Comparison of ENCODE assay signal across 22 mouse cellular contexts in genomic region chr5:96976150-96976549, GRCm38 (mm10).
"Had no signal": no experiment of that assay in that cellular context is flagged by ENCODE, and none has a peak within 500 bp of the region (broad histone marks: within the 10 kb centered on the region; RNA-seq: fewer than 3 reads in every experiment).

No protein-coding gene starts in this region.

- H3K36me3 ChIP-seq: limb, embryonic 12.5 days; limb, embryonic 15.5 days; midbrain, embryonic 12.5 days; midbrain, embryonic 15.5 days; neural tube, embryonic 13.5 days; stomach, embryonic 15.5 days had no signal

- H3K27me3 ChIP-seq: limb, embryonic 15.5 days; midbrain, embryonic 12.5 days; midbrain, embryonic 15.5 days; neural tube, embryonic 13.5 days; stomach, embryonic 15.5 days had no signal

- H3K4me3 ChIP-seq: limb, embryonic 12.5 days; limb, embryonic 15.5 days; midbrain, embryonic 12.5 days; midbrain, embryonic 15.5 days; myocyte; neural tube, embryonic 13.5 days; stomach, embryonic 15.5 days had no signal

- H3K9me3 ChIP-seq: limb, embryonic 12.5 days; limb, embryonic 15.5 days; midbrain, embryonic 12.5 days; midbrain, embryonic 15.5 days; neural tube, embryonic 13.5 days; stomach, embryonic 15.5 days had no signal

- H3K9ac ChIP-seq: limb, embryonic 12.5 days; limb, embryonic 15.5 days; liver, embryonic 14.5 days; midbrain, embryonic 12.5 days; midbrain, embryonic 15.5 days; neural tube, embryonic 13.5 days; stomach, embryonic 15.5 days had no signal

- H3K4me2 ChIP-seq: limb, embryonic 12.5 days; limb, embryonic 15.5 days; liver, embryonic 11.5 days; midbrain, embryonic 12.5 days; midbrain, embryonic 15.5 days; neural tube, embryonic 13.5 days; stomach, embryonic 15.5 days had no signal

- DNase-seq: kidney, adult 18-20 months; kidney, adult 9 months; kidney, postnatal 14 days; kidney, postnatal 4 days; left cerebral cortex, postnatal 4 days; lung, adult 2 months; lung, postnatal 14 days; lung, postnatal 4 days; retina, postnatal 1 day; right cerebral cortex, postnatal 25 days; spleen, adult 18-20 months; thymus, adult 18-20 months; thymus, postnatal 36 days had no signal

- ATAC-seq: midbrain, embryonic 15.5 days had no signal

- H3K27ac ChIP-seq: limb, embryonic 12.5 days; limb, embryonic 15.5 days; liver, embryonic 14.5 days; midbrain, embryonic 12.5 days; midbrain, embryonic 15.5 days; neural tube, embryonic 13.5 days; stomach, embryonic 15.5 days had no signal
